Mouse (Mus musculus) lung, embryonic 14.5 days (tissue): Measurements from ENCODE around the gene Pim2. TPM values are rescaled to one million over a fixed set of nuclear protein-coding genes. Genes with fewer than 3 reads are reported as not detected.

Experiments used
- ATAC-seq: fragments of 200-750 bp; cut with Nextera tagmentation; 2 replicates; pipeline ENCODE4 v1.8.0; 2017; ENCODE audit warnings: mild to moderate bottlenecking, moderate TSS enrichment, moderate library complexity; ENCODE audit not compliant: insufficient read depth
- DNase-seq: peaks from one replicate; pipeline ENCODE4 v3.0.0-alpha.2; 2015
- H3K27ac ChIP-seq: fragments of 300-500 bp; sonication (generic); 2 replicates; pipeline ENCODE4 v1.5.1; 2014; ENCODE audit warnings: low read depth, mild to moderate bottlenecking, moderate library complexity
- H3K27me3 ChIP-seq: fragments of 300-500 bp; sonication (generic); 2 replicates; pipeline ENCODE4 v1.6.1; 2014; ENCODE audit warnings: low read length, control low read depth; ENCODE audit not compliant: insufficient read depth
- H3K36me3 ChIP-seq: fragments of 300-500 bp; sonication (generic); 2 replicates; pipeline ENCODE4 v1.6.1; 2014; ENCODE audit warnings: control low read depth; ENCODE audit not compliant: insufficient read depth
- H3K4me1 ChIP-seq: fragments of 300-500 bp; sonication (generic); 2 replicates; pipeline ENCODE4 v1.6.1; 2014; ENCODE audit warnings: antibody characterized with exemption, control low read depth; ENCODE audit not compliant: insufficient read depth
- H3K4me2 ChIP-seq: fragments of 300-500 bp; sonication (generic); 2 replicates; pipeline ENCODE4 v1.6.1; 2014; ENCODE audit warnings: mild to moderate bottlenecking
- H3K4me3 ChIP-seq: fragments of 300-500 bp; sonication (generic); 2 replicates; pipeline ENCODE4 v1.5.1; 2014; ENCODE audit warnings: low read depth, low read length
- H3K9ac ChIP-seq: fragments of 300-500 bp; sonication (generic); 2 replicates; pipeline ENCODE4 v1.6.1; 2014
- H3K9me3 ChIP-seq: fragments of 300-500 bp; sonication (generic); 2 replicates; pipeline ENCODE4 v1.6.1; 2016; ENCODE audit warnings: low read depth, low read length, control low read depth
- CTCF ChIP-seq: IDR thresholded peaks from 2 replicates; pipeline ENCODE4 v1.5.1; 2016; ENCODE audit warnings: antibody characterized with exemption, low read depth
- WGBS: fragments of 180-500 bp; shearing (Covaris S2); extraction: QIAGEN DNeasy Blood & Tissue Kit; methylation state at CpG from one replicate; pipeline ENCODE4 v1.1.7; 2014; 5-methylcytosine and 5-hydroxymethylcytosine counted together
- polyA plus RNA-seq: library from polyadenylated mRNA; unstranded; fragments of >200 nt; fragmentation: Nextera tagmentation; extraction: Ambion mirVana; gene quantifications from 2 replicates; pipeline ENCODE4 v1.2.1, GENCODE M21; 2014

The Pim2 gene
- polyA plus RNA-seq = 6.6 and 6.9 TPM in 2 replicates

DNA sequence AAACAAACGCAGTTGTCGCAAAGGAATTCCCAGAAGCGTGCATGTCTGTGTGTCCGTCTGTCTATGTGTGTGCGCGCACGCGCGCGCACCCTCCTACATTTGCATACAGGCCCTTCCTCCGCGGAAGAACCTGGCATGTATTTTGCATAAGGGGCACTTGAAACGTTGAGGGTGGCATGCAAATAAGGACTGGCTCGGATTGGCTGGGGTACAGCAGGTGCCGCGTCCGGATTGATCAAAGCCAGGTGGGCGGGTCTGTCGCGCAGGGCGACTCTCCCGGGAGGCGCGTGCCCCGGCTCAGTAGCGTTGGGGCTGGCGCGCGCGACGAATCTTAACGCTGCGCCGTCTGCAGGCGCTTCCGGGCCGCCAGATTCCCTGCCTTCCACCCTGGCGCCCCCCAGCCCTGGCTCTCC, at the start of gene Pim2:
Gene Pim2, plus strand, starts transcription at position 256 of the 413 bp plus-strand sequence.
- Histone ChIP-seq H3K9me3 (no peaks in the 10 kb centered on the region), H3K4me1 (no peaks in the 10 kb centered on the region), H3K9ac (no peak within 1 kb of the TSS; the same call in 1 of the 2 replicates), H3K27ac (no peak within 1 kb of the TSS), H3K4me3 (peak within 1 kb of the TSS; percentile 35), H3K36me3 (peaks cover 10% of the 10 kb centered on the region; the same call in 1 of the 2 replicates), H3K4me2 (peak within 1 kb of the TSS; percentile 69), H3K27me3 (no peaks in the 10 kb centered on the region)
- TF ChIP-seq CTCF = no peak
- ATAC-seq (peak; percentile 87), DNase-seq (peak; percentile 77)
- WGBS = 6% methylated on average over 35 of the region's 38 CpGs

DNA sequence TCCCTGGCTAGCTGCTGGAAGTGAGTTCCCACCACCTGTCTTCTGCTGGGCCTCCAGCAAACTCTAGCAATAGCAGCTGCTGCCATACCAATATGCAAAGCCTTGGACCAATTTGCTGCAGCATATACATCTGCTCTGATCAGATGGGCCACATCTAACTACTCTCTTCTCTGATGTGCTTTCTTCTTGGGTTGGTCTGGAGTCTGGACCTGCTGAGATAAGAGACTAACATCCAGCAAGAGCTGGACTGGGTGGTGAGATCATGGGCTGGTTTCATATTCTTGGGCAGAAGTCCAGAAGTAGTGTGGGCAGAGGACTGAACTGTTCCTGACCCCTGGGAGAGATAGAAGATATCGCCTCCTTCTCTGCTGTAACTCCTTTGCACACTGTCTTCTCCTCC, 40.9 kb upstream of the Pim2 start:
- no peak overlapping the region for H3K27ac ChIP-seq
- TF ChIP-seq CTCF = no peak
- ATAC-seq (no peak), DNase-seq (no peak)
- H3K4me1 ChIP-seq = no peaks in the 10 kb centered on the region
- no peaks in the 10 kb centered on the region for H3K36me3 ChIP-seq
- no peak overlapping the region for H3K4me2 ChIP-seq
- WGBS = 80% methylated on average over 1 of the region's 1 CpGs
- H3K27me3 ChIP-seq = no peaks in the 10 kb centered on the region
- H3K9me3 ChIP-seq = no peaks in the 10 kb centered on the region
- no peak overlapping the region for H3K9ac ChIP-seq
- no peak overlapping the region for H3K4me3 ChIP-seq

GRCm38 (mm10) chrX:7840842-7841162, 37.3 kb upstream of the Pim2 start:
- Histone ChIP-seq H3K9ac (no peak overlapping the region), H3K4me2 (peak overlapping the region; percentile 74), H3K9me3 (no peaks in the 10 kb centered on the region), H3K27ac (peak overlapping the region; percentile 63; the same call in 1 of the 2 replicates), H3K27me3 (no peaks in the 10 kb centered on the region), H3K4me3 (peak overlapping the region; percentile 72), H3K36me3 (0 out of 2 replicates have a peak, but pooled peaks cover 3% of the 10 kb centered on the region), H3K4me1 (no peaks in the 10 kb centered on the region; the same call in 1 of the 2 replicates)
- TF ChIP-seq CTCF = no peak
- no peak for ATAC-seq
- DNase-seq = no peak
- WGBS = 9% methylated on average over 7 of the region's 7 CpGs

GRCm38 (mm10) chrX:7841163-7842162, 36.6 kb upstream of the Pim2 start, which contains the start of gene Otud5:
TSS of gene Otud5 (plus strand) at chrX:7841364.
- Histone ChIP-seq H3K9me3 (no peaks in the 10 kb centered on the region), H3K4me1 (no peaks in the 10 kb centered on the region; the same call in 1 of the 2 replicates), H3K4me2 (peak within 1 kb of the TSS; percentile 74), H3K27me3 (no peaks in the 10 kb centered on the region), H3K9ac (peak within 1 kb of the TSS; percentile 77), H3K36me3 (0 out of 2 replicates have a peak, but pooled peaks cover 3% of the 10 kb centered on the region), H3K27ac (peak within 1 kb of the TSS; percentile 87), H3K4me3 (peak within 1 kb of the TSS; percentile 72)
- WGBS = 7% methylated on average over 62 of the region's 74 CpGs
- ATAC-seq (peak; percentile 99), DNase-seq (peak; percentile 96)
- TF ChIP-seq CTCF = no peak

GRCm38 (mm10) chrX:7842318-7842717, 35.7 kb upstream of the Pim2 start:
- no peaks in the 10 kb centered on the region; the same call in 1 of the 2 replicates for H3K4me1 ChIP-seq
- peak overlapping the region; percentile 72 for H3K4me3 ChIP-seq
- peak overlapping the region; percentile 77 for H3K9ac ChIP-seq
- 0 out of 2 replicates have a peak, but pooled peaks cover 3% of the 10 kb centered on the region for H3K36me3 ChIP-seq
- peak overlapping the region; percentile 80 for H3K27ac ChIP-seq
- H3K27me3 ChIP-seq = no peaks in the 10 kb centered on the region
- 14% methylated on average over 34 of the region's 42 CpGs for WGBS
- H3K9me3 ChIP-seq = no peaks in the 10 kb centered on the region
- no peak for ATAC-seq
- H3K4me2 ChIP-seq = peak overlapping the region; percentile 74
- no peak for TF ChIP-seq CTCF
- peak; percentile 6 for DNase-seq

DNA sequence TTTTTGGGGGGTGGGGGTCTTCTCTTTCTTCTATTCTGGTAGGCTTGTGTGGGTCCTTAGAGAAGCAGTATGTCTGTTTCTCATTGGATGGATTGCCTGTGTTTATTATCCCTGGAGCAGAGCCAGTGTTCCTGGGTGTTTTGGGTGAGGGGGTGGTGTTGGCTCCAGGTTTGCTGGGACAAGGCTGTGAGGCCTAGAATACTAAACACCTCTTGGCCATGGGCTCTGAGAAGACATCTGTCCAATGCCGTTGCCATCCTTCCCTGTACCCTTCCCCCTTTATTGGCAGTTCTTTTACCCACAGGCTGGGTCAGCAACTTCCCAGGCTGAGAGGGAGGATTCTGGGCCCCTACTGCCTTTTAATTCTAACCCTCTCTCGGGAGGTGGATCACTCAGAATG, 30.2 kb upstream of the Pim2 start:
- WGBS = 77% methylated on average over 2 of the region's 2 CpGs
- DNase-seq = no peak

DNA sequence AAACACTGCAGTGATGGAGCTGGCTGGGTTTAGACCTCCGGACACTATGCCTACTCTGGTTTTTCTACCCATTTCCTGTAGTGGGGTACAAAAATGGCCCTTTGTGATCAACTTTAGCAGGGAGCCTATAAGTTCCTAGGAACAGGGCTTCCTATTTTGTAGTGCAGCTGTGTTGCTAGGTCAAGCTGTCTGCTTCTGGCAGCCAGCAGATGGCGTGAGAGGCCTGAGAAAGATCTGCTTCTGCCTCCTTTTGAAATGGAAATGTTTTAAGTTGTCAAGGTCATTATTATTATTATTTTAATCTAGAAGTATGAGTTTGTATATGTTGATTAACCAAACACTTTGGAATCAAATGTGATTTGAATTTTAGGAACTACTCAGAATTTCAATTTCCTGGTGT, 23.5 kb upstream of the Pim2 start:
- 52% methylated on average over 2 of the region's 2 CpGs for WGBS
- no peak for ATAC-seq
- H3K4me1 ChIP-seq = no peaks in the 10 kb centered on the region
- no peaks in the 10 kb centered on the region for H3K9me3 ChIP-seq
- H3K27ac ChIP-seq = no peak overlapping the region
- peaks cover 13% of the 10 kb centered on the region; the same call in 1 of the 2 replicates for H3K36me3 ChIP-seq
- no peak overlapping the region for H3K9ac ChIP-seq
- H3K4me3 ChIP-seq = no peak overlapping the region
- no peaks in the 10 kb centered on the region for H3K27me3 ChIP-seq
- no peak overlapping the region for H3K4me2 ChIP-seq
- peak; percentile 52 for DNase-seq
- TF ChIP-seq CTCF = peak; percentile 36; the same call in 1 of the 2 replicates

More for the DNA sequence above, 30.2 kb upstream of the Pim2 start:
- TF ChIP-seq CTCF = no peak
- H3K9ac ChIP-seq = no peak overlapping the region
- H3K9me3 ChIP-seq = no peaks in the 10 kb centered on the region
- no peaks in the 10 kb centered on the region; the same call in 1 of the 2 replicates for H3K4me1 ChIP-seq
- H3K4me2 ChIP-seq = no peak overlapping the region
- no peak overlapping the region for H3K4me3 ChIP-seq
- 0 out of 2 replicates have a peak, but pooled peaks cover 16% of the 10 kb centered on the region for H3K36me3 ChIP-seq
- H3K27ac ChIP-seq = no peak overlapping the region
- H3K27me3 ChIP-seq = no peaks in the 10 kb centered on the region
- ATAC-seq = no peak
